Mouse (Mus musculus) ovary, adult 10 weeks (tissue): ENCODE measurements around the gene Mrgprb2. TPM values are rescaled to one million over a fixed set of nuclear protein-coding genes. Genes with fewer than 3 reads are reported as not detected.

Experiments
- polyA plus RNA-seq: library from polyadenylated mRNA; stranded (reverse); fragments of 350-450 nt; fragmentation: Illumina TruSeq; extraction: RNeasy Lipid Tissue Mini Kit (QIAGEN cat#74804); gene quantifications from one replicate; pipeline ENCODE4 v1.2.3, GENCODE M21; 2014

Mrgprb2 gene
- polyA plus RNA-seq, result 1.1 TPM

GRCm38 (mm10) chr7:48557986-48558385 lies at the start of gene Mrgprb2:
Gene Mrgprb2, minus strand, starts transcription at chr7:48558086.

Other genes with a start within 250 kb of the Mrgprb2 start
- not detected for gene Mrgprb8, start 169.6 kb downstream of the Mrgprb2 start, polyA plus RNA-seq
- 1.1 TPM for gene Mrgprb1, start 101.7 kb downstream of the Mrgprb2 start, polyA plus RNA-seq
- 0.29 TPM for gene Mrgprx2, start 58.8 kb downstream of the Mrgprb2 start, polyA plus RNA-seq
- not detected for gene Mrgprb3, start 85.7 kb upstream of the Mrgprb2 start, polyA plus RNA-seq
- gene Zdhhc13, start 230.9 kb upstream of the Mrgprb2 start, polyA plus RNA-seq, result 45.6 TPM